Mouse (Mus musculus): ENCODE data around the gene Ripor2. TPM values are rescaled to one million over a fixed set of nuclear protein-coding genes. Genes with fewer than 3 reads are reported as not detected.

The Ripor2 gene
- polyA plus RNA-seq (2014; fragmentation: Illumina TruSeq; extraction: RNeasy Lipid Tissue Mini Kit (QIAGEN cat#74804); ENCODE audit: low read depth, low replicate concordance) = 0.72 TPM

DNA sequence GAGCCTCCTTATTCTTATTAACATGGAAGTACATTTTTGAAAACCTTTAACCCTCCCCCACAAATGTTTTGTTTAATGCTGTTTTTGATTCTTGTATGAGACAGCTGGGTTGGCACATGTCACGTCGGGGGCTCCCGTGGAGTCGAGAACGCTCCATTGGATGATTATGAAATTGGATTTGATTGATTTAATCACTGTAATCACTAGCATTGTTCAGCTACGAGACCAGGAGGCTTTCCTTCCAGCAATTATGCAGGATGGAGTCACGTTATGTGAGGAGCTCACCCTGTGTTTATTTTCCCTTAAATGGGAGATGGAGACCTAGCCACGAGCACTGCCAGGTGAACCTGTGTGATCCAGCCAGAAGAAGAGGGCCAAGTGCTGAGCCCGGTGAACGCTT, at the start of gene Ripor2:
TSS of gene Ripor2 (plus strand) at position 357 of the 400 bp plus-strand sequence.

GRCm38 (mm10) chr13:24741028-24741427, 159.0 kb downstream of the Ripor2 start, which contains the start of gene Armh2:
Gene Armh2, plus strand, starts transcription at chr13:24741232.

GRCm38 (mm10) chr13:24761403-24762227, 179.6 kb downstream of the Ripor2 start, which contains the start of gene Gmnn:
Gene Gmnn, minus strand, starts transcription at chr13:24761923.

Other genes starting within 250 kb of the Ripor2 start
- gene Armh2, start 159.0 kb downstream of the Ripor2 start, polyA plus RNA-seq (2014; fragmentation: Illumina TruSeq; extraction: RNeasy Lipid Tissue Mini Kit (QIAGEN cat#74804); ENCODE audit: low read depth, low replicate concordance) = not detected
- gene Gmnn, start 179.7 kb downstream of the Ripor2 start, polyA plus RNA-seq (2014; fragmentation: Illumina TruSeq; extraction: RNeasy Lipid Tissue Mini Kit (QIAGEN cat#74804); ENCODE audit: low read depth, low replicate concordance) = 16.4 TPM
- 162 TPM for gene BC005537, start 219.5 kb downstream of the Ripor2 start, polyA plus RNA-seq (2014; fragmentation: Illumina TruSeq; extraction: RNeasy Lipid Tissue Mini Kit (QIAGEN cat#74804); ENCODE audit: low read depth, low replicate concordance)
- 128 TPM for gene Acot13, start 249.4 kb downstream of the Ripor2 start, polyA plus RNA-seq (2014; fragmentation: Illumina TruSeq; extraction: RNeasy Lipid Tissue Mini Kit (QIAGEN cat#74804); ENCODE audit: low read depth, low replicate concordance)
- 82.7 TPM for gene Tdp2, start 249.5 kb downstream of the Ripor2 start, polyA plus RNA-seq (2014; fragmentation: Illumina TruSeq; extraction: RNeasy Lipid Tissue Mini Kit (QIAGEN cat#74804); ENCODE audit: low read depth, low replicate concordance)